Mouse (Mus musculus): ENCODE results near the gene Ak2.

- TF ChIP-seq POLR2A (IDR thresholded peaks at IDR 0.05; ENCODE audit: control insufficient read depth, extremely low read depth, insufficient read depth, low read length, poor library complexity), result no peak
- no peak for TF ChIP-seq CTCF (IDR thresholded peaks at IDR 0.05; ENCODE audit: borderline replicate concordance, control insufficient read depth, extremely low read depth, insufficient read depth, low read length, poor library complexity)
Observed at GRCm38 (mm10) chr4:128983151-128983550, 8.6 kb upstream of the Ak2 start.
